ENCODE assay signal across 11 mouse cellular contexts in genomic region chr2:28616358-28616757, GRCm38 (mm10). TPM values are rescaled to one million over a fixed set of nuclear protein-coding genes. Genes with fewer than 3 reads are reported as not detected.
DNase-seq lines count a peak whose midpoint lies in the region; ATAC-seq and TF ChIP-seq lines count a peak whose summit lies in the region.
"Had no signal": no experiment of that assay in that cellular context is flagged by ENCODE, and none has a peak within 500 bp of the region (broad histone marks: within the 10 kb centered on the region; RNA-seq: fewer than 3 reads in every experiment).

No protein-coding gene starts in this region.

- WGBS in heart, embryonic 10.5 days: 34% methylated on average over 5 of the region's 5 CpGs
- 43% methylated on average over 5 of the region's 5 CpGs for WGBS in midbrain, postnatal 0 days
- WGBS in midbrain, embryonic 15.5 days: 32% methylated on average over 5 of the region's 5 CpGs

- no peak overlapping the region for H3K9ac ChIP-seq in midbrain, postnatal 0 days (replicated peaks; ENCODE audit: low read length, poor library complexity, severe bottlenecking)
- H3K9ac ChIP-seq in midbrain, embryonic 15.5 days: no peak overlapping the region

- H3K27me3 ChIP-seq in heart, embryonic 10.5 days (ENCODE audit: insufficient read depth, poor library complexity, severe bottlenecking): peaks cover 22% of the 10 kb centered on the region
- H3K27me3 ChIP-seq in midbrain, postnatal 0 days (ENCODE audit: insufficient read depth, low read length): peaks cover 8% of the 10 kb centered on the region; the same call in 1 of the 2 replicates
- H3K27me3 ChIP-seq in midbrain, embryonic 15.5 days (replicated peaks): peaks cover 8% of the 10 kb centered on the region

- intact Hi-C loops in heart, postnatal 10 days (cut with DNase I): no loop called here

- H3K36me3 ChIP-seq in heart, embryonic 10.5 days: no peaks in the 10 kb centered on the region
- no peaks in the 10 kb centered on the region for H3K36me3 ChIP-seq in midbrain, postnatal 0 days (ENCODE audit: insufficient read depth, low read length)
- H3K36me3 ChIP-seq in midbrain, embryonic 15.5 days (replicated peaks): no peaks in the 10 kb centered on the region

- no peak overlapping the region for H3K4me2 ChIP-seq in midbrain, postnatal 0 days (ENCODE audit: low read depth, low read length, poor library complexity, severe bottlenecking)
- H3K4me2 ChIP-seq in midbrain, embryonic 15.5 days: no peak overlapping the region

- no peak for ATAC-seq in midbrain, postnatal 0 days (ENCODE audit: low FRiP score)
- ATAC-seq in midbrain, embryonic 15.5 days (replicated peaks): no peak
- ATAC-seq in megakaryocyte progenitor cell, adult 5-6 weeks (replicated peaks; ENCODE audit: poor library complexity): peak; percentile 47
- ATAC-seq: midbrain, embryonic 16.5 days had no signal

- no peaks in the 10 kb centered on the region for H3K9me3 ChIP-seq in heart, embryonic 10.5 days
- H3K9me3 ChIP-seq in midbrain, postnatal 0 days (ENCODE audit: low read length): no peaks in the 10 kb centered on the region
- H3K9me3 ChIP-seq in midbrain, embryonic 15.5 days: no peaks in the 10 kb centered on the region

- no peak for DNase-seq in heart, embryonic 10.5 days (ENCODE audit: low spot score)
- no peak for DNase-seq in heart, postnatal 10 days
- no peak for DNase-seq in midbrain, postnatal 0 days (ENCODE audit: low spot score)
- peak; percentile 9 for DNase-seq in brain, adult 2 months (ENCODE audit: low read depth, low spot score)
- no peak for DNase-seq in layer of hippocampus, postnatal 10 days (ENCODE audit: low spot score in 2 of 2)
- no peak for DNase-seq in left cerebral cortex, adult 9 months (ENCODE audit: low spot score in 2 of 2)
- DNase-seq: kidney, adult 9 months; left cerebral cortex, postnatal 4 days had no signal

- H3K27ac ChIP-seq in heart, embryonic 10.5 days: peak overlapping the region; percentile 80; the same call in 1 of the 2 replicates
- H3K27ac ChIP-seq in midbrain, postnatal 0 days (ENCODE audit: low read depth, low read length): no peak overlapping the region
- no peak overlapping the region for H3K27ac ChIP-seq in midbrain, embryonic 15.5 days

- H3K4me3 ChIP-seq in heart, embryonic 10.5 days: peak overlapping the region; percentile 19; the same call in 1 of the 2 replicates
- H3K4me3 ChIP-seq in midbrain, postnatal 0 days (ENCODE audit: low read depth, low read length): no peak overlapping the region
- H3K4me3 ChIP-seq in midbrain, embryonic 15.5 days: no peak overlapping the region

- H3K4me1 ChIP-seq in heart, embryonic 10.5 days: peaks cover 26% of the 10 kb centered on the region
- H3K4me1 ChIP-seq in midbrain, postnatal 0 days (ENCODE audit: insufficient read depth, low read length): no peaks in the 10 kb centered on the region
- no peaks in the 10 kb centered on the region for H3K4me1 ChIP-seq in midbrain, embryonic 15.5 days

- TF ChIP-seq CTCF in midbrain, postnatal 0 days (IDR thresholded peaks at IDR 0.05): peak; percentile 23; the same call in 1 of the 2 replicates

RNA-seq across cellular contexts. Expression of gene Gfi1b, which starts 5.4 kb away (rescaled TPM):
- 11.0 and 12.2 TPM in 2 replicates for polyA plus RNA-seq in heart, embryonic 10.5 days (2016; fragmentation: Nextera tagmentation; extraction: Ambion mirVana)
- total RNA-seq in heart, postnatal 10 days (2021): not detected
- total RNA-seq in midbrain, postnatal 0 days (2014; rRNA removed): not detected in 2 replicates
- polyA plus RNA-seq in midbrain, postnatal 0 days (2015; fragmentation: Nextera tagmentation; extraction: Ambion mirVana): not detected in 2 replicates
- polyA plus RNA-seq in midbrain, embryonic 15.5 days (2015; fragmentation: Nextera tagmentation; extraction: Ambion mirVana): not detected in 2 replicates
- total RNA-seq in megakaryocyte progenitor cell, adult 5-6 weeks (2015): 15.6 and 28.3 TPM in 2 replicates
- total RNA-seq in megakaryocyte progenitor cell, adult 5-6 weeks (2017): 10.3 and 13.1 TPM in 2 replicates
- not detected for total RNA-seq in layer of hippocampus, postnatal 10 days (2021)
- total RNA-seq: left cerebral cortex, postnatal 4 days had no signal
- polyA plus RNA-seq: midbrain, embryonic 16.5 days had no signal

RNA-seq across cellular contexts. Expression of gene Tsc1, which starts 24.7 kb away (rescaled TPM):
- polyA plus RNA-seq in heart, embryonic 10.5 days (2016; fragmentation: Nextera tagmentation; extraction: Ambion mirVana): 17.8 and 23.8 TPM in 2 replicates
- total RNA-seq in heart, postnatal 10 days (2021): 10 to 100 TPM; 16.4 to 19.8 TPM
- 41.3 and 42.9 TPM in 2 replicates for total RNA-seq in midbrain, postnatal 0 days (2014; rRNA removed)
- polyA plus RNA-seq in midbrain, postnatal 0 days (2015; fragmentation: Nextera tagmentation; extraction: Ambion mirVana): 19.5 and 22.9 TPM in 2 replicates
- polyA plus RNA-seq in midbrain, embryonic 15.5 days (2015; fragmentation: Nextera tagmentation; extraction: Ambion mirVana): 38.6 and 40.3 TPM in 2 replicates
- 9.4 and 10.3 TPM in 2 replicates for total RNA-seq in megakaryocyte progenitor cell, adult 5-6 weeks (2015)
- total RNA-seq in megakaryocyte progenitor cell, adult 5-6 weeks (2017): 7.1 and 12.1 TPM in 2 replicates
- total RNA-seq in layer of hippocampus, postnatal 10 days (2021): 10 to 100 TPM; 43.8 to 44.8 TPM

RNA-seq across cellular contexts. Expression of gene Gtf3c5, which starts 32.8 kb away (rescaled TPM):
- polyA plus RNA-seq in heart, embryonic 10.5 days (2016; fragmentation: Nextera tagmentation; extraction: Ambion mirVana): 37.0 and 45.2 TPM in 2 replicates
- 10 to 100 TPM; 14.1 to 15.4 TPM for total RNA-seq in heart, postnatal 10 days (2021)
- 23.3 and 26.7 TPM in 2 replicates for total RNA-seq in midbrain, postnatal 0 days (2014; rRNA removed)
- 29.3 and 33.5 TPM in 2 replicates for polyA plus RNA-seq in midbrain, postnatal 0 days (2015; fragmentation: Nextera tagmentation; extraction: Ambion mirVana)
- polyA plus RNA-seq in midbrain, embryonic 15.5 days (2015; fragmentation: Nextera tagmentation; extraction: Ambion mirVana): 48.2 and 49.2 TPM in 2 replicates
- total RNA-seq in megakaryocyte progenitor cell, adult 5-6 weeks (2015): 16.2 and 19.1 TPM in 2 replicates
- 11.0 and 13.0 TPM in 2 replicates for total RNA-seq in megakaryocyte progenitor cell, adult 5-6 weeks (2017)
- total RNA-seq in layer of hippocampus, postnatal 10 days (2021): 10 to 100 TPM; 19.2 to 19.5 TPM

RNA-seq across cellular contexts. Expression of gene Cel, which starts 53.2 kb away (rescaled TPM):
- not detected in 2 replicates for polyA plus RNA-seq in heart, embryonic 10.5 days (2016; fragmentation: Nextera tagmentation; extraction: Ambion mirVana)
- total RNA-seq in heart, postnatal 10 days (2021): not detected
- not detected in 2 replicates for total RNA-seq in midbrain, postnatal 0 days (2014; rRNA removed)
- not detected in 2 replicates for polyA plus RNA-seq in midbrain, postnatal 0 days (2015; fragmentation: Nextera tagmentation; extraction: Ambion mirVana)
- 0.10 and 0.13 TPM in 2 replicates for polyA plus RNA-seq in midbrain, embryonic 15.5 days (2015; fragmentation: Nextera tagmentation; extraction: Ambion mirVana)
- not detected in 2 replicates for total RNA-seq in megakaryocyte progenitor cell, adult 5-6 weeks (2015)
- total RNA-seq in megakaryocyte progenitor cell, adult 5-6 weeks (2017): not detected in 2 replicates
- not detected for total RNA-seq in layer of hippocampus, postnatal 10 days (2021)
- total RNA-seq: left cerebral cortex, postnatal 4 days had no signal
- polyA plus RNA-seq: midbrain, embryonic 16.5 days had no signal

Comparison
In these comparisons a context has a peak if more than half of its experiments do, and no peak if none do; other contexts are left out.
1. RNA of gene Gfi1b, which starts 5.4 kb away (total RNA-seq): 10.3 to 28.3 TPM in megakaryocyte progenitor cell, adult 5-6 weeks; not detected in layer of hippocampus, postnatal 10 days, not detected in heart, postnatal 10 days and not detected in midbrain, postnatal 0 days; every median in the first group is over 10 times any median in the second.